Mouse (Mus musculus): ENCODE data around the gene Txndc9.
"Not testable (repeated sequence)": the region's sequence is repeated elsewhere in the genome, so short reads cannot be mapped to it uniquely, and the experiment has no call there.

Txndc9 gene

DNA sequence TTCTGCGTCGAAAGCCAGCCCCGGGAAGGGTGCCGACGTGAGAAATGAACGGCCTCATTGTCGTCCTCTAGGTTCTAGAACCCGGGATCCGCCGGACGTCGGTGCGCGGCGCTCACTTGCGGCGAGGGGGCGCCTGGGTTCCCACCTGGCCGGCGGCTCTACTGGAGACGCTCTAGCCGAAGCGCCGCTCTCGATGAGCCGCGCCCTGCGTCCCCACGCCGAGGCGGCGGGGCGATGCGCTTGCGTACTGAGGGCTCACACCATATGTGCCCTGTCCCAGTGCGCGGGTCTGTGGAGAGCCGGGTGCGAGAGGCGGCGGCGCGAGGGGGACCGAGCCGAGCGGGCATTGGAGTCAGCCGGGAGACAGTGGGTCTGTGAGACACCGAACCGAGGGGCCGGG lies at the start of gene Txndc9, which contains the start of gene Eif5b:
TSS of gene Txndc9 (minus strand) at position 27 of the 400 bp plus-strand sequence.
TSS of gene Eif5b (plus strand) at position 144 of the 400 bp plus-strand sequence.
- DNase-seq, result peak; percentile 96

DNA sequence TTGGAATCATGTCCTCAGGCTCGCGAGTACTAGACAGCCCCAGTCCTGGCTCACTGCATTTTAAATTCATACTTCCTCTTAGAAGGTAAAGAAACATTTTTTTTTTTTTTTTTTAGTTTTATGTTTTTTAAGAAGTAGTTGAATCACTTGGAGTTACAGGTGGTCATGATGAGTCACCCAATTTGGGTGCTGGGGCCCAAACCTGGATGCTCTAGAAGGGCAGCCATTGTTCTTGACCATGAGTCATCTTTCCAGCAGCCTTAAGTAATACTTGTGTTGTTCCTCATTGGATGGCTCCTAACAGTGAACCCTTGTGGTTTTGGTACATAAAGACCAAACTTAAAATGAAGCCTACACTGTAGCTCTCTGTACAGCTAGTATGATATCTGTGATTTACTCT lies 41.2 kb upstream of the Txndc9 start:
- no peak for DNase-seq

DNA sequence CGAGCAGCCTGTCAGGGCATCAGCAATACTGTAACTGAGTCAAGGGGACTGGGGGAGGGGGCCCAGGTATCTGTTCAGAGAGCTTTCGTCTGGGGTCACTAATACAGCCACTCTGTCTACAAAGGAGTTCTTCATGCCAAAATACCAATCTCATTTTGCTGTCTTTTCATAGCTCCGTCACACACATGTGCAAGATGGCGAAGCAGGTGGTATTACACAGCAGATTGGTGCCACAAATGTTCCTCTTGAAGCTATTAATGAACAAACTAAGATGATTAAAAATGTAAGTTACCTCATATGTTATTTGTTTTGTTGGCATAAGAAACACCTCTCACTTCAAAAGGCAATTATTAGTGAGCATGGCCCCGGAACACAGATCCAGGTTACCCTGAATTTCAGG lies 39.7 kb upstream of the Txndc9 start:
- DNase-seq, result no peak

- no peak for DNase-seq
These were observed 37.8 kb upstream of the Txndc9 start for GRCm38 (mm10) chr1:38035521-38035920.

- no peak for DNase-seq
These were observed 33.7 kb upstream of the Txndc9 start for GRCm38 (mm10) chr1:38031391-38031790.

DNA sequence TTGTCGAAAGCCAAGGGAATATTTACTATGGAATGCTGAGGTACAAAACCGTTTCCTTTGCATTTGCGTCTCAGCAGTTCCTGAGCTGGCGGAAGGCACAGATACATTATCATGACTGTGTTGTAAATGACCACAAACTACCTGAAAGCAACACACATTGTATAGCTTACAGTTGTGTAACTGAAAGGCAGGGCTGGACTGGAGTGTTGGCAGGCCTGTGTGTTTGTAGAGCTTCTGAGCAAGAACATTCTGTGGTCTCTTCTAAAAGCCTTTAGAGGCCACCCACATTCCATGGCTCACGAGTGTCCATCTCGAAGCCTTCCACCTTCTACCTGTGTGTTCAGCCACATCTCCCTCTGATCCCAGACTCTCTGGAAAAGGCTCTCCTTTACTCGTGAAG lies 29.6 kb upstream of the Txndc9 start:
- no peak for DNase-seq

GRCm38 (mm10) chr1:38014551-38015203 lies 17.0 kb upstream of the Txndc9 start:
- no peak for DNase-seq

GRCm38 (mm10) chr1:38012509-38012908 lies 14.8 kb upstream of the Txndc9 start:
- no peak for DNase-seq

DNA sequence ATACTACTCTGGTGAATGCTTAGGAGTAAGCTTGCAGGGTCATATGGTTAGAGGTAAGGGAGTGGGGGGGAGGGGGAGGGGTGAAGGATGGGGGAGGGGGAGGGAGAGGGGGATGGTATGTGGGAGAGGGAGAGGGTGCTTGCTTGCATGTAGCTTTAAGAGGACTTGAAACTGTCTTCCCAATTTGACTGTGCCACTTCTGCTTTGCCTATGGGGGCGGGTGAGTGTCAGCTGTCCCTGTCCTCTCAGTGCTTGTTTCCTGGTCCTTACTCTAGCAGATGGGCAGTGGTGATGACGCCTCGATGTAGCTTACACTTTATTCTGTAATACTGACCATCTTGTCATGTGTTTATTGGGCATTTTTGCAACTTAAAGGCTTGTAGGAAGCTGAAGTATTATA lies 14.4 kb upstream of the Txndc9 start:
- no peak for DNase-seq

GRCm38 (mm10) chr1:38011647-38012046 lies 14.0 kb upstream of the Txndc9 start:
- no peak for DNase-seq

- DNase-seq, result no peak
These were observed 9.0 kb upstream of the Txndc9 start for GRCm38 (mm10) chr1:38006741-38007140.

- no peak for DNase-seq
These were observed 5.4 kb upstream of the Txndc9 start for GRCm38 (mm10) chr1:38003046-38003445.

DNA sequence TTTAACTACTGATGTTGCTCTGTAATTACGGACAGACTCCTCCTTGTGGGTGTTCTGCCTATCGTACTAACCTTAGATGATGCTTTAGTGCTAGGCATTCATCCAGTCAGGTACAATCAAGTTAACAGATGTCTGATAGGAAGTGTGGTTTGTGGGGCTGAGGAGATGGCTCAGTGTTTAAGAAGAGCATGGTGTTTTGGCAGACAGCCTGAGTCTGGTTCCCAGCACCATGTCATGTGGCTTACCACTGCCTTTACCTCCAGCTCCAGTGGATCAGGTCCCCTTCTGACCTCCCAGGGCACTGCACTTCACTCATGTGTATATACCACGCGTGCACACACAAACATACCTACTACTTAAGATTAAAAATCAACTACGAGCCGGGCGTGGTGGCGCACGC lies 4.3 kb upstream of the Txndc9 start:
- no peak for DNase-seq

DNA sequence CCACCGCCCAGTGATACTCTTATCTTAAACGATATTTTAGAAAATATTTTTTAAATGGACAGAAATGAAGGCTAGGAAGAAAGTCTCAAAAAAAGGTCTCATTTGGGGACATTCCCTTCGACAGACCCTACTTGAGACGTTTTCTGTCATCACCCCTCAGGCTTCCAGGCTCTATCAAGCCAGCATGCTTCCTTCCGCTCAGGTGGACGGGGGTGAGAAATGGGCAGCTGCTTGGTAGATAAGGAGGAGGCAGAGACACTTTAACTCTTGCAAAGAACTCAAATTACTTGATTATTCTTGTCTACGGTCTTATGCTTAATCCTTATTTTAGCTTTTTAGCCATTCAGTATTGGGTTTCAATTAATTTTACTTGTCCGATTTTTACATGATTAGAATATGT lies 3.2 kb upstream of the Txndc9 start:
- no peak for DNase-seq

- DNase-seq, result no peak
These were observed 1.9 kb upstream of the Txndc9 start for GRCm38 (mm10) chr1:37999552-37999951.

- DNase-seq, result no peak
These were observed 892 bp upstream of the Txndc9 start for GRCm38 (mm10) chr1:37998371-37999199.

GRCm38 (mm10) chr1:37996877-37997484 lies 712 bp downstream of the Txndc9 start:
- DNase-seq, result peak; percentile 99

DNA sequence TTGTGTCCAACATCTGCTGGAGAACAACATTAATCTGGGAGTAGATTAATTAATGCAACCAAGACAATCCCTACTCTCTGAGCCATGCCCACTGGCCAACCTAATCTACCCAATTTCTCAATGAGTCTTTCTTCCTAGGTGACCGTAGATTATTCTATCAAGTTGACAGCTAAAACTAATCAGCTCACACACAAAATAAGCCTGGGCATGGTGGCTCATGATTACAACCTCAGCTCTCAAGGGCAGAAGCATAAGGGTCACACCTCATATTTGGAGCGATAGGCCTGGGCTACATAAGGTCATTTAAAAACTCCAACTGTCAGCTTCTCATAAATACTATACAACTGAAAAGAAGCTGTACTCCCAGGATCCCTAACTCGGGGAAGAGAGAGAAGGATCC lies 1.5 kb downstream of the Txndc9 start:
- peak; percentile 29 for DNase-seq

- DNase-seq, result no peak
These were observed 9.8 kb downstream of the Txndc9 start for GRCm38 (mm10) chr1:37987856-37988255.

DNA sequence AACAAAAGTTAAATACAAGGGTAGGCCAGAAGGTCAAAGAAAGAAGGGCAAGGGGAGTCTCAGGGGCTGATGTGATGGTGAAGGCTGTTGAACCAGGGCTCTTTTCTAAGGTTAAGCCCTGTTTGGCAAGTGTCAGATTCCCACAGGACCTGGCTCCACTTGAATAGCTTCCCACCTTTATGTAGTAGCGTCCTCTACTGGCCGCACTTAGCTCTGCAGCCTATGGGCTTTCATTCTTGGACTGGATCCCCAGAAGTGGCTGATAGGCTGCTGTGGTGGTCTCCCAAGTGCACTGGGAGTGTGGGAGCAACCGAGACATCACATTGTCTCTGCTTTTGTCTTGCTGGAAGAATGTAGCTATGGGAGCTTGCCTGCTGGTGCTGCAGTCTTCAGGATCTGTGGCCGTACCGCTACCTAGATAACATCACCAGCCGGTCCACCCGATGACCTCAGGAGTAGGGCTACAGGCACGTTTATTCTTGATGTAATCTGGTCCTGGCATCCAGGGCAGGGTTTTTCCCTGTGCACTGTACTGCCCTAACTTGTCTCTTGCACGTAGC lies 11.8 kb downstream of the Txndc9 start:
- DNase-seq, result no peak

- DNase-seq, result no peak
These were observed 13.4 kb downstream of the Txndc9 start for GRCm38 (mm10) chr1:37984326-37984725.

DNA sequence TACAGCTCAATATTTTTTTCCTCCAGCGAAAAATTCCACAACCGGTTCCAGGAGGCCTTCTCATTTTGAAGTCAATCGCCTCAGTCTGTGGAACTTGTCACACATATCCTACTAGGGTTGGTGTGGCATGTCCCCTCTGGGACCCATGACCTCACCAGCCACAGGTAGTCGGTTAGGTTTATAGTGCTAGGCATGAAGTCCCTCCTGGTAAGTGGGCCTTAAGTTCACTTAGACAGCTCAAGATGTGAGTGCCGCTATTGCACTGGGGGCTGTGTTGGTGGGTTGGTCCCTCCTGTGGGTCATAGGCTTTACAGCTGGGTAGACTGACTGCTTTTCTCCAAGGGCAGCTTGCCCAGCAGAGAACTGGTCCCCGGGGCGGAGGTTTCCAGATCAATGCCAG lies 20.4 kb downstream of the Txndc9 start:
- no peak for DNase-seq

DNA sequence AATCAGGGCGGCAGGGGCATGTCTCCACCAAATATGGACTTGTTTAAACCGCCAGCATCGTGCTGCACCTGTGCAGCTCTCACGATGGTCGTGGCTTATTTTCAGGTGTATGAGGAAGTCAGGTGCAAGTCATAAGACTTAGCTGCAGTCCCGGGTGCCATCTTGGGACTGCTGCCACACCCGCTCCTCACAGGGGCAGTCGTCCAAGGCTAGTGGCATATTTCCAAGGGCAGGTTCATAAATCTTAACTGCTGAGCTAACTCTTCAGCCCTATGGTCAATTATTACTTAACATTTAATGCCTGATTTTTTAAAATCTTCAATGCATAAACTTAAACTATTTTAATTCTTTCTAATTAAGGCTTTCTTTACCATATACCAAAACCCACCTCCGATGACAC lies 21.0 kb downstream of the Txndc9 start:
- DNase-seq, result not testable (repeated sequence)

- no peak for DNase-seq
These were observed 26.2 kb downstream of the Txndc9 start for GRCm38 (mm10) chr1:37971520-37971919.
